Mouse (Mus musculus) C2C12 (cell line): ENCODE data around the gene Mtr. TPM values are rescaled to one million over a fixed set of nuclear protein-coding genes. Genes with fewer than 3 reads are reported as not detected.

Experiments used
- H3K27me3 ChIP-seq: one replicate; pipeline ENCODE4 v1.6.1; 2011; ENCODE audit not compliant: control insufficient read depth, insufficient read depth, insufficient read length
- H3K36me3 ChIP-seq: one replicate; pipeline ENCODE4 v1.6.1; 2011; ENCODE audit not compliant: control insufficient read depth, insufficient read depth
- H3K4me3 ChIP-seq: one replicate; pipeline ENCODE4 v1.5.1; 2011; ENCODE audit warnings: mild to moderate bottlenecking, control low read depth; ENCODE audit not compliant: poor library complexity, insufficient read depth, severe bottlenecking
- H3K79me2 ChIP-seq: one replicate; pipeline ENCODE4 v1.6.1; 2011; ENCODE audit not compliant: control insufficient read depth, insufficient read depth
- H3K79me3 ChIP-seq: one replicate; pipeline ENCODE4 v1.6.1; 2011; ENCODE audit warnings: low read depth, control low read depth
- H3ac ChIP-seq: one replicate; pipeline ENCODE3; 2011; ENCODE audit warnings: low read depth; ENCODE audit not compliant: control insufficient read depth, insufficient read length
- CEBPB ChIP-seq: IDR thresholded peaks from one replicate; pipeline ENCODE4 v1.6.1; 2011; ENCODE audit warnings: low read depth, mild to moderate bottlenecking, control low read depth, moderate library complexity
- CTCF ChIP-seq: IDR thresholded peaks from one replicate; pipeline ENCODE4 v1.5.1; 2011; ENCODE audit not compliant: control insufficient read depth, insufficient read depth, insufficient read length
- FOSL1 ChIP-seq: IDR thresholded peaks from one replicate; pipeline ENCODE4 v1.8.0; 2011; ENCODE audit warnings: mild to moderate bottlenecking, low read length; ENCODE audit not compliant: poor library complexity, insufficient read depth, severe bottlenecking
- MAX ChIP-seq: IDR thresholded peaks from one replicate; pipeline ENCODE4 v1.6.1; 2011; ENCODE audit warnings: mild to moderate bottlenecking, control low read depth
- MYOD1 ChIP-seq: IDR thresholded peaks from one replicate; pipeline ENCODE4 v1.6.1; 2011; ENCODE audit warnings: low read depth; ENCODE audit not compliant: control insufficient read depth, insufficient read length
- MYOG ChIP-seq: IDR thresholded peaks from one replicate; pipeline ENCODE4 v1.6.1; 2011; ENCODE audit not compliant: control insufficient read depth, insufficient read length; ENCODE audit errors: extremely low read depth
- USF1 ChIP-seq: IDR thresholded peaks from one replicate; pipeline ENCODE4 v1.6.1; 2011; ENCODE audit warnings: low read depth, mild to moderate bottlenecking, control low read depth, moderate library complexity
- polyA plus RNA-seq: library from polyadenylated mRNA; unstranded; fragments of >200 nt; fragmentation: generic; extraction: Trizol; gene quantifications from one replicate; pipeline ENCODE4 v1.2.1, GENCODE M21; 2012; ENCODE audit warnings: missing spikeins

Mtr gene
- polyA plus RNA-seq, 1 experiment: 5.6 TPM

GRCm38 (mm10) chr13:12228248-12228647 is 29.7 kb downstream of the Mtr start:
- no peak overlapping the region for H3ac ChIP-seq
- no peaks in the 10 kb centered on the region for H3K79me3 ChIP-seq
- no peaks in the 10 kb centered on the region for H3K27me3 ChIP-seq
- H3K4me3 ChIP-seq: no peak overlapping the region
- no peaks in the 10 kb centered on the region for H3K79me2 ChIP-seq
- no peak for TF ChIP-seq CEBPB
- no peak for TF ChIP-seq MYOG
- no peak for TF ChIP-seq MYOD1
- no peak for TF ChIP-seq MAX
- TF ChIP-seq CTCF: no peak
- no peak for TF ChIP-seq USF1
- no peak for TF ChIP-seq FOSL1
- peaks cover 68% of the 10 kb centered on the region for H3K36me3 ChIP-seq

- Histone ChIP-seq H3K27me3 (no peaks in the 10 kb centered on the region), H3K36me3 (peaks cover 69% of the 10 kb centered on the region), H3ac (no peak overlapping the region), H3K79me3 (no peaks in the 10 kb centered on the region), H3K79me2 (no peaks in the 10 kb centered on the region), H3K4me3 (no peak overlapping the region)
- TF ChIP-seq MYOD1 (no peak), CTCF (no peak), MYOG (no peak), FOSL1 (no peak), USF1 (no peak), MAX (no peak), CEBPB (no peak)
Observed at GRCm38 (mm10) chr13:12227606-12228005, 30.3 kb downstream of the Mtr start.

GRCm38 (mm10) chr13:12218603-12219002 is 39.3 kb downstream of the Mtr start:
- TF ChIP-seq MAX: no peak
- TF ChIP-seq CEBPB: no peak
- no peak for TF ChIP-seq FOSL1
- TF ChIP-seq USF1: no peak
- TF ChIP-seq MYOD1: no peak
- TF ChIP-seq CTCF: no peak
- no peak for TF ChIP-seq MYOG
- no peaks in the 10 kb centered on the region for H3K27me3 ChIP-seq
- no peak overlapping the region for H3ac ChIP-seq
- H3K79me2 ChIP-seq: no peaks in the 10 kb centered on the region
- H3K36me3 ChIP-seq: peaks cover 57% of the 10 kb centered on the region
- H3K4me3 ChIP-seq: no peak overlapping the region
- H3K79me3 ChIP-seq: no peaks in the 10 kb centered on the region

- TF ChIP-seq MAX (no peak), USF1 (no peak), FOSL1 (no peak), CEBPB (no peak), MYOD1 (no peak), MYOG (no peak), CTCF (no peak)
- Histone ChIP-seq H3ac (no peak overlapping the region), H3K79me3 (no peaks in the 10 kb centered on the region), H3K4me3 (no peak overlapping the region), H3K79me2 (no peaks in the 10 kb centered on the region), H3K36me3 (peaks cover 34% of the 10 kb centered on the region), H3K27me3 (no peaks in the 10 kb centered on the region)
Observed at GRCm38 (mm10) chr13:12214922-12215321, 43.0 kb downstream of the Mtr start.

- TF ChIP-seq MYOG: no peak
- TF ChIP-seq MAX: no peak
- TF ChIP-seq CEBPB: no peak
- no peak for TF ChIP-seq CTCF
- TF ChIP-seq USF1: no peak
- no peak for TF ChIP-seq FOSL1
- TF ChIP-seq MYOD1: no peak
- Histone ChIP-seq H3ac (no peak overlapping the region), H3K79me2 (no peaks in the 10 kb centered on the region), H3K36me3 (peaks cover 29% of the 10 kb centered on the region), H3K79me3 (no peaks in the 10 kb centered on the region), H3K27me3 (no peaks in the 10 kb centered on the region), H3K4me3 (no peak overlapping the region)
Observed at GRCm38 (mm10) chr13:12211058-12211457, 46.9 kb downstream of the Mtr start.

- peaks cover 30% of the 10 kb centered on the region for H3K36me3 ChIP-seq
Observed at GRCm38 (mm10) chr13:12210023-12210762, 47.7 kb downstream of the Mtr start.

More at GRCm38 (mm10) chr13:12210023-12210762, 47.7 kb downstream of the Mtr start:
- H3ac ChIP-seq: no peak overlapping the region
- no peaks in the 10 kb centered on the region for H3K27me3 ChIP-seq
- no peaks in the 10 kb centered on the region for H3K79me3 ChIP-seq
- no peaks in the 10 kb centered on the region for H3K79me2 ChIP-seq
- no peak for TF ChIP-seq USF1
- peak; percentile 72 for TF ChIP-seq CTCF
- no peak for TF ChIP-seq MYOD1
- no peak overlapping the region for H3K4me3 ChIP-seq
